8 mouse cellular contexts compared by ENCODE assay signal in genomic region chrX:7680864-7681263, GRCm38 (mm10). TPM values are rescaled to one million over a fixed set of nuclear protein-coding genes. Genes with fewer than 3 reads are reported as not detected.
DNase-seq lines count a peak whose midpoint lies in the region; ATAC-seq and TF ChIP-seq lines count a peak whose summit lies in the region.

Gene Magix (minus strand): TSS chrX:7681251.

- H3K9ac ChIP-seq in CH12.LX (ENCODE audit: insufficient read depth, low read depth): no peak within 1 kb of the TSS
- H3K9ac ChIP-seq in heart, embryonic 15.5 days: peak within 1 kb of the TSS; percentile 33

- H3K4me3 ChIP-seq in CH12.LX (replicated peaks in 1 of 3; ENCODE audit: low read depth in 2 of 3, low read length in 2 of 3, poor library complexity in 1 of 3) (no peak within 1 kb of the TSS), myocyte (no peak within 1 kb of the TSS)
- peak within 1 kb of the TSS; percentile 37 for H3K4me3 ChIP-seq in heart, embryonic 15.5 days

- no peak for DNase-seq in CH12.LX (ENCODE audit: extremely low read depth)
- peak; percentile 33 to 48 for DNase-seq in cerebellum, postnatal 14 days
- peak; percentile 52 for DNase-seq in kidney, postnatal 10 days
- DNase-seq in layer of hippocampus, postnatal 25 days (ENCODE audit: extremely low spot score in 1 of 2, low spot score in 1 of 2): no peak
- no peak for DNase-seq in spleen, adult 18-20 months
- DNase-seq in c-Kit-positive CD71-positive TER-119-positive erythroid progenitor cells, embryonic 14.5 days (ENCODE audit: low spot score): no peak

- H3K27ac ChIP-seq in CH12.LX (ENCODE audit: insufficient read depth, low read depth): no peak within 1 kb of the TSS
- no peak within 1 kb of the TSS for H3K27ac ChIP-seq in heart, embryonic 15.5 days

- no peaks in the 10 kb centered on the region for H3K79me2 ChIP-seq in CH12.LX (replicated peaks; ENCODE audit: control insufficient read depth, extremely low read depth, insufficient read depth, poor library complexity, severe bottlenecking)
- no peaks in the 10 kb centered on the region for H3K79me2 ChIP-seq in myocyte (ENCODE audit: control insufficient read depth, insufficient read depth)

- no peak within 1 kb of the TSS for H3ac ChIP-seq in myocyte (ENCODE audit: control insufficient read depth, insufficient read length)

- WGBS in heart, embryonic 15.5 days: 65% methylated on average over 14 of the region's 14 CpGs

- no peak for ATAC-seq in heart, embryonic 15.5 days (replicated peaks; ENCODE audit: insufficient number of reproducible peaks, insufficient read depth, low FRiP score, low read depth)

- H3K27me3 ChIP-seq in CH12.LX (replicated peaks) (peaks cover 3% of the 10 kb centered on the region), myocyte (ENCODE audit: control insufficient read depth, insufficient read depth, insufficient read length) (no peaks in the 10 kb centered on the region)
- H3K27me3 ChIP-seq in heart, embryonic 15.5 days: no peaks in the 10 kb centered on the region

- TF ChIP-seq CTCF in CH12.LX (conservative IDR thresholded peaks at IDR 0.05 in 1 of 2, IDR thresholded peaks at IDR 0.05 in 1 of 2; ENCODE audit: low read depth in 2 of 2, low read length in 2 of 2): no peak

- H3K36me3 ChIP-seq in CH12.LX (replicated peaks in 1 of 2; ENCODE audit: control insufficient read depth in 1 of 2, insufficient read depth in 1 of 2, low read length in 1 of 2) (no peaks in the 10 kb centered on the region), myocyte (ENCODE audit: control insufficient read depth, insufficient read depth) (no peaks in the 10 kb centered on the region)
- H3K36me3 ChIP-seq in heart, embryonic 15.5 days: no peaks in the 10 kb centered on the region

- no peaks in the 10 kb centered on the region for H3K9me3 ChIP-seq in CH12.LX (replicated peaks; ENCODE audit: low read length)
- H3K9me3 ChIP-seq in heart, embryonic 15.5 days (replicated peaks): no peaks in the 10 kb centered on the region

- H3K4me2 ChIP-seq in CH12.LX (ENCODE audit: insufficient read depth, low read depth, poor library complexity, severe bottlenecking): 0 out of 2 replicates have a peak within 1 kb of the TSS, but pooled peaks have one; percentile 30
- peak within 1 kb of the TSS; percentile 63 for H3K4me2 ChIP-seq in heart, embryonic 15.5 days
- peak within 1 kb of the TSS; percentile 78 for H3K4me2 ChIP-seq in myocyte (ENCODE audit: low read depth)

- H3K4me1 ChIP-seq in CH12.LX (ENCODE audit: control insufficient read depth in 1 of 2, insufficient read depth in 2 of 2): no peaks in the 10 kb centered on the region
- no peaks in the 10 kb centered on the region for H3K4me1 ChIP-seq in heart, embryonic 15.5 days (replicated peaks)

- dilution Hi-C loops in CH12.LX (cut with MboI; ENCODE audit: extremely low pct_ligation_motif_present, extremely low pct_unique_long_range_greater_than_20kb, low sequenced_read_pairs): no loop called here

- no peak for TF ChIP-seq RAD21 in CH12.LX (IDR thresholded peaks at IDR 0.05; ENCODE audit: low read depth, low read length)

- no peak for TF ChIP-seq EP300 in CH12.LX (IDR thresholded peaks at IDR 0.05; ENCODE audit: low read length)

- in situ Hi-C loops in CH12.LX (cut with MboI; ENCODE audit: low pct_ligation_motif_present, low pct_unique_long_range_greater_than_20kb, low sequenced_read_pairs): no loop called here

- no peak for TF ChIP-seq POLR2A in CH12.LX (IDR thresholded peaks at IDR 0.05; ENCODE audit: low read depth, low read length)
- no peak for TF ChIP-seq POLR2A in myocyte (IDR thresholded peaks at IDR 0.05; ENCODE audit: insufficient read length, low read depth)

TF ChIP-seq in CH12.LX, 34 proteins besides CTCF, POLR2A, EP300 and RAD21:
- TF ChIP-seq MAX (IDR thresholded peaks at IDR 0.05; ENCODE audit: low read length): no peak
- no peak for TF ChIP-seq NELFE (IDR thresholded peaks at IDR 0.05; ENCODE audit: low read depth, low read length)
- TF ChIP-seq ZMIZ1 (IDR thresholded peaks at IDR 0.05; ENCODE audit: low read depth, low read length): no peak
- no peak for TF ChIP-seq USF1 (IDR thresholded peaks at IDR 0.05; ENCODE audit: low read depth, low read length)
- no peak for TF ChIP-seq ZNF384 (IDR thresholded peaks at IDR 0.05; ENCODE audit: low read depth, low read length)
- no peak for TF ChIP-seq UBTF (IDR thresholded peaks at IDR 0.05; ENCODE audit: low read depth, low read length)
- TF ChIP-seq MEF2A (IDR thresholded peaks at IDR 0.05; ENCODE audit: borderline replicate concordance, low read depth, low read length): no peak
- no peak for TF ChIP-seq JUN (IDR thresholded peaks at IDR 0.05; ENCODE audit: insufficient read depth, low read depth, low read length)
- no peak for TF ChIP-seq ETS1 (conservative IDR thresholded peaks at IDR 0.05; ENCODE audit: low read depth, low read length)
- no peak for TF ChIP-seq CHD1 (IDR thresholded peaks at IDR 0.05; ENCODE audit: low read depth, low read length)
- no peak for TF ChIP-seq SMC3 (IDR thresholded peaks at IDR 0.05; ENCODE audit: low read depth, low read length)
- TF ChIP-seq ELF1 (IDR thresholded peaks at IDR 0.05; ENCODE audit: low read depth, low read length): no peak
- TF ChIP-seq USF2 (conservative IDR thresholded peaks at IDR 0.05; ENCODE audit: low read depth, low read length): no peak
- no peak for TF ChIP-seq E2F4 (IDR thresholded peaks at IDR 0.05; ENCODE audit: insufficient replicate concordance, low read depth, low read length)

TF ChIP-seq in myocyte, 11 proteins besides CTCF, POLR2A, EP300 and RAD21:
- TF ChIP-seq E2F4 (IDR thresholded peaks at IDR 0.05; ENCODE audit: insufficient read depth) (no peak), USF1 (IDR thresholded peaks at IDR 0.05; ENCODE audit: low read depth) (no peak), CEBPB (IDR thresholded peaks at IDR 0.05; ENCODE audit: insufficient read depth, poor library complexity, severe bottlenecking) (no peak), TCF3 (IDR thresholded peaks at IDR 0.05; ENCODE audit: insufficient read length, low read depth) (no peak), MYOD1 (IDR thresholded peaks at IDR 0.05; ENCODE audit: control insufficient read depth in 1 of 3, insufficient read length in 2 of 3, low read depth in 2 of 3) (no peak), SRF (IDR thresholded peaks at IDR 0.05; ENCODE audit: control insufficient read depth, insufficient read length, low read depth) (no peak), MYOG (IDR thresholded peaks at IDR 0.05; ENCODE audit: control insufficient read depth in 1 of 3, insufficient read depth in 1 of 3, insufficient read length in 2 of 3, low read depth in 2 of 3) (no peak), REST (IDR thresholded peaks at IDR 0.05; ENCODE audit: insufficient read depth, insufficient read length) (no peak), POLR2AphosphoS2 (IDR thresholded peaks at IDR 0.05; ENCODE audit: insufficient read length, low read depth) (no peak), MAX (IDR thresholded peaks at IDR 0.05; ENCODE audit: low read depth) (no peak)

RNA-seq across cellular contexts. Expression of gene Magix, which starts in this region (rescaled TPM):
- total RNA-seq in CH12.LX (2012; rRNA removed) (0.13 TPM in 1 of 2 replicates, not detected in the other), CH12.LX (2014; rRNA removed) (not detected in 2 replicates)
- polyA plus RNA-seq in CH12.LX (2012; ENCODE audit: insufficient read length, low read depth) (not detected in 2 replicates), myocyte (2012; fragmentation: generic; extraction: Trizol) (0.05 TPM)
- 0.69 and 1.2 TPM in 2 replicates for polyA plus RNA-seq in heart, embryonic 15.5 days (2015; fragmentation: Nextera tagmentation; extraction: Ambion mirVana)
- total RNA-seq in layer of hippocampus, postnatal 25 days (2021): under 1 TPM; 0.17 to 0.77 TPM

Comparison
In these comparisons a context has a peak if more than half of its experiments do, and no peak if none do; other contexts are left out.
1. DNase-seq: peak in cerebellum, postnatal 14 days (2 of 2) and kidney, postnatal 10 days (single experiment); none in CH12.LX (single experiment), layer of hippocampus, postnatal 25 days (0 of 2), spleen, adult 18-20 months (0 of 2) and c-Kit-positive CD71-positive TER-119-positive erythroid progenitor cells, embryonic 14.5 days (single experiment).
2. Peak in every context shown above with its lines, with median percentiles within 50 percentile points of each other: H3K4me2 ChIP-seq.